Mouse (Mus musculus) telencephalon, adult 2 months (tissue): ENCODE measurements around the gene Olfr1051.
"Not testable (repeated sequence)": the region's sequence is repeated elsewhere in the genome, so short reads cannot be mapped to it uniquely, and the experiment has no call there.

Experiments
- DNase-seq: peaks from one replicate; pipeline ENCODE4 v3.0.0-alpha.2; 2011; ENCODE audit warnings: low read depth, low spot score

Olfr1051 gene

GRCm38 (mm10) chr2:86278988-86279387 is at the start of gene Olfr1051:
Gene Olfr1051 (minus strand): TSS chr2:86279088.
- DNase-seq: not testable (repeated sequence)

DNA sequence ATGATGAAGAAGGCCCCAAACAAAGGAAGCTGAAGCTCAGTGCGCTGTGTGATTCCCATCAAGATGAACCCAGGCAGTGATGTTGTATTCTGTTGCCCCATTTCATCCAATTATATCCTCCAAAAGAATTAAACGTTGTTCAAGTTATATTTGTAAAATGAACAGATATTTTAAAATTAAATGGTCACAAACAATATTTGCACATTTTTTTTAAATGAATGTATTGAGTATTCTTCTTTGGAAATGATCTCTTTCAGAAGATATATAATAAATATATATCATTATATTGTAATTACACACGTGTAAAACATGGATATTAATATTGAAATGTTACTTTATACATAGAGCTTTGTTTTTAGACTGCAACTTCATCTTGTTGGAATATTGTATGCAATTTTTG is 36.3 kb upstream of the Olfr1051 start, which contains the start of gene Olfr1053:
Gene Olfr1053, minus strand, starts transcription at position 101 of the 400 bp plus-strand sequence.
- no peak for DNase-seq

- no peak for DNase-seq
These were observed 13.3 kb upstream of the Olfr1051 start, which contains the start of gene Olfr1052 for GRCm38 (mm10) chr2:86292155-86292554. Gene Olfr1052 (plus strand): TSS chr2:86292455.

- DNase-seq: not testable (repeated sequence)
These were observed 20.7 kb downstream of the Olfr1051 start, which contains the start of gene Olfr1049 for GRCm38 (mm10) chr2:86258228-86258627. Gene Olfr1049 (minus strand): TSS chr2:86258328.

DNA sequence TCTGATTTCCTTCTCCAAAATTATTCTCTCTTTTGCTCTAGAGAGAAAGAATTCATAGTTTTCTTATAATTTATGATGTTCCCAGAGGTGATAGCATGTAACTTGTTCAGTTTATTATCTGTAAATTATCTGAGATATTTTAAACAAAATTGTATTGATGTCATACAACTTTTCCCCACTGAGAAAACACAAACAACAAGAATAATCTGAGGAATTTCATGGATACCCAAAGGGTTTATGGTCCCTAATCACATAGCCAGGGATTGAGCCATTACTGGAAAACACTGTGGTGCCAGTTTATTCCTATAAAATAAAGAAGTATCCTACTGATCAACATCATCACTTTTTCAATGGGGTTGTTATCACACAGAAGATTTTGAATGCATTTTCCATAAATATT is 38.7 kb downstream of the Olfr1051 start, which contains the start of gene Olfr1048:
Gene Olfr1048, minus strand, starts transcription at position 101 of the 400 bp plus-strand sequence.
- DNase-seq: no peak

GRCm38 (mm10) chr2:86231301-86231700 is 47.6 kb downstream of the Olfr1051 start, which contains the start of gene Olfr1047:
Gene Olfr1047 (minus strand): TSS chr2:86231401.
- DNase-seq: no peak
